Mouse (Mus musculus) kidney, embryonic 15.5 days (tissue): ENCODE measurements at regions not wholly inside any gene's neighbourhood (a gene's known extent, or its start where the extent isn't known, plus 50 kb on each side); places are given as distances from the start of the nearest gene placed in this dataset.
"Not testable (repeated sequence)": the region's sequence is repeated elsewhere in the genome, so short reads cannot be mapped to it uniquely, and the experiment has no call there.

Experiments
- ATAC-seq: fragments of 200-750 bp; cut with Nextera tagmentation; replicated peaks from 2 replicates; pipeline ENCODE4 v1.8.0; 2017; ENCODE audit warnings: moderate TSS enrichment; ENCODE audit not compliant: low FRiP score
- H3K27ac ChIP-seq: fragments of 300-500 bp; sonication (generic); 2 replicates; pipeline ENCODE4 v1.5.1; 2015; ENCODE audit warnings: mild to moderate bottlenecking, inconsistent platforms
- H3K27me3 ChIP-seq: fragments of 300-500 bp; sonication (generic); 2 replicates; pipeline ENCODE4 v1.6.1; 2015; ENCODE audit warnings: inconsistent platforms
- H3K36me3 ChIP-seq: fragments of 300-500 bp; sonication (generic); 2 replicates; pipeline ENCODE4 v1.6.1; 2015; ENCODE audit warnings: inconsistent platforms
- H3K4me1 ChIP-seq: fragments of 300-500 bp; sonication (generic); 2 replicates; pipeline ENCODE4 v1.6.1; 2015; ENCODE audit warnings: inconsistent platforms
- H3K4me2 ChIP-seq: fragments of 300-500 bp; sonication (generic); 2 replicates; pipeline ENCODE4 v1.6.1; 2015; ENCODE audit warnings: moderate library complexity, mild to moderate bottlenecking, inconsistent platforms
- H3K4me3 ChIP-seq: fragments of 300-500 bp; sonication (generic); replicated peaks from 2 replicates; pipeline ENCODE4 v1.5.1; 2015; ENCODE audit warnings: mild to moderate bottlenecking, inconsistent platforms
- H3K9ac ChIP-seq: fragments of 300-500 bp; sonication (generic); 2 replicates; pipeline ENCODE4 v1.6.1; 2015; ENCODE audit warnings: mild to moderate bottlenecking, inconsistent platforms
- H3K9me3 ChIP-seq: fragments of 300-500 bp; sonication (generic); replicated peaks from 2 replicates; pipeline ENCODE4 v1.6.1; 2016; ENCODE audit warnings: inconsistent platforms
- WGBS: fragments of 180-500 bp; shearing (Covaris S2); methylation state at CpG from one replicate; pipeline ENCODE4 v1.1.7; 2015; ENCODE audit warnings: mixed read lengths; 5-methylcytosine and 5-hydroxymethylcytosine counted together

GRCm38 (mm10) chr7:83450346-83450745 lies 134.4 kb upstream of the Tmc3 start:
- H3K9ac ChIP-seq, result no peak overlapping the region
- 65% methylated on average over 3 of the region's 3 CpGs for WGBS
- ATAC-seq, result no peak

GRCm38 (mm10) chr7:83452309-83452708 lies 132.4 kb upstream of the Tmc3 start:
- H3K27me3 ChIP-seq, result no peaks in the 10 kb centered on the region
- no peaks in the 10 kb centered on the region for H3K36me3 ChIP-seq
- no peak overlapping the region for H3K9ac ChIP-seq
- H3K4me2 ChIP-seq, result 0 out of 2 replicates have a peak overlapping the region, but pooled peaks have one; percentile 0
- peak; percentile 64; the same call in 1 of the 2 replicates for ATAC-seq
- H3K9me3 ChIP-seq, result no peaks in the 10 kb centered on the region
- whole genome bisulfite sequencing, result 8% methylated on average over 7 of the region's 7 CpGs
- H3K27ac ChIP-seq, result 0 out of 2 replicates have a peak overlapping the region, but pooled peaks have one; percentile 4
- peaks cover 15% of the 10 kb centered on the region for H3K4me1 ChIP-seq
- no peak overlapping the region for H3K4me3 ChIP-seq

More at GRCm38 (mm10) chr7:83450346-83450745, 134.4 kb upstream of the Tmc3 start:
- H3K27me3 ChIP-seq, result no peaks in the 10 kb centered on the region
- H3K36me3 ChIP-seq, result no peaks in the 10 kb centered on the region
- no peak overlapping the region for H3K27ac ChIP-seq
- no peak overlapping the region for H3K4me3 ChIP-seq
- no peaks in the 10 kb centered on the region for H3K9me3 ChIP-seq
- no peak overlapping the region for H3K4me2 ChIP-seq
- peaks cover 21% of the 10 kb centered on the region for H3K4me1 ChIP-seq

GRCm38 (mm10) chr7:83459520-83459919 lies 125.2 kb upstream of the Tmc3 start:
- Histone ChIP-seq H3K4me3 (no peak overlapping the region), H3K27ac (no peak overlapping the region), H3K4me2 (no peak overlapping the region), H3K27me3 (no peaks in the 10 kb centered on the region), H3K9ac (no peak overlapping the region), H3K4me1 (no peaks in the 10 kb centered on the region), H3K9me3 (no peaks in the 10 kb centered on the region), H3K36me3 (no peaks in the 10 kb centered on the region)
- ATAC-seq, result no peak
- 61% methylated on average over 3 of the region's 3 CpGs for WGBS

GRCm38 (mm10) chr7:83467006-83467405 lies 117.7 kb upstream of the Tmc3 start:
- WGBS, result 65% methylated on average over 8 of the region's 8 CpGs
- H3K9me3 ChIP-seq, result no peaks in the 10 kb centered on the region
- H3K4me1 ChIP-seq, result no peaks in the 10 kb centered on the region
- H3K9ac ChIP-seq, result no peak overlapping the region
- ATAC-seq, result no peak
- no peak overlapping the region for H3K27ac ChIP-seq
- no peak overlapping the region for H3K4me2 ChIP-seq
- H3K27me3 ChIP-seq, result no peaks in the 10 kb centered on the region
- no peak overlapping the region for H3K4me3 ChIP-seq
- H3K36me3 ChIP-seq, result no peaks in the 10 kb centered on the region

- ATAC-seq, H3K27ac ChIP-seq, H3K9me3 ChIP-seq, H3K36me3 ChIP-seq, H3K9ac ChIP-seq, H3K4me1 ChIP-seq, H3K4me2 ChIP-seq, H3K27me3 ChIP-seq, H3K4me3 ChIP-seq: not testable (repeated sequence)
- 92% methylated on average over 4 of the region's 4 CpGs for WGBS
These were observed 114.9 kb upstream of the Tmc3 start for GRCm38 (mm10) chr7:83469856-83470255.

GRCm38 (mm10) chr7:83471111-83471510 lies 113.6 kb upstream of the Tmc3 start:
- Histone ChIP-seq H3K27ac (no peak overlapping the region), H3K36me3 (no peaks in the 10 kb centered on the region), H3K9me3 (no peaks in the 10 kb centered on the region), H3K27me3 (no peaks in the 10 kb centered on the region), H3K9ac (no peak overlapping the region), H3K4me3 (no peak overlapping the region), H3K4me2 (no peak overlapping the region), H3K4me1 (no peaks in the 10 kb centered on the region)
- WGBS, result 80% methylated on average over 2 of the region's 2 CpGs
- ATAC-seq, result no peak

GRCm38 (mm10) chr7:83474471-83474870 lies 110.3 kb upstream of the Tmc3 start:
- H3K36me3 ChIP-seq, result no peaks in the 10 kb centered on the region
- no peak overlapping the region for H3K4me2 ChIP-seq
- peaks cover 7% of the 10 kb centered on the region; the same call in 1 of the 2 replicates for H3K4me1 ChIP-seq
- no peaks in the 10 kb centered on the region for H3K9me3 ChIP-seq
- 89% methylated on average over 2 of the region's 2 CpGs for WGBS
- ATAC-seq, result no peak
- H3K9ac ChIP-seq, result no peak overlapping the region
- no peak overlapping the region for H3K4me3 ChIP-seq
- no peaks in the 10 kb centered on the region for H3K27me3 ChIP-seq
- H3K27ac ChIP-seq, result no peak overlapping the region

GRCm38 (mm10) chr7:83474986-83475385 lies 109.7 kb upstream of the Tmc3 start:
- Histone ChIP-seq H3K4me2 (no peak overlapping the region), H3K9me3 (no peaks in the 10 kb centered on the region), H3K27ac (no peak overlapping the region), H3K4me1 (peaks cover 7% of the 10 kb centered on the region; the same call in 1 of the 2 replicates), H3K36me3 (no peaks in the 10 kb centered on the region), H3K4me3 (no peak overlapping the region), H3K9ac (no peak overlapping the region), H3K27me3 (no peaks in the 10 kb centered on the region)
- WGBS, result 51% methylated on average over 3 of the region's 3 CpGs
- no peak for ATAC-seq

GRCm38 (mm10) chr7:83475438-83476160 lies 109.1 kb upstream of the Tmc3 start:
- Histone ChIP-seq H3K4me1 (peaks cover 7% of the 10 kb centered on the region; the same call in 1 of the 2 replicates), H3K9me3 (no peaks in the 10 kb centered on the region), H3K36me3 (no peaks in the 10 kb centered on the region), H3K27me3 (no peaks in the 10 kb centered on the region), H3K9ac (no peak overlapping the region), H3K4me2 (no peak overlapping the region), H3K27ac (no peak overlapping the region), H3K4me3 (no peak overlapping the region)
- ATAC-seq, result no peak
- 62% methylated on average over 8 of the region's 8 CpGs for WGBS

GRCm38 (mm10) chr7:83476161-83476495 lies 108.6 kb upstream of the Tmc3 start:
- Histone ChIP-seq H3K4me3 (no peak overlapping the region), H3K27ac (no peak overlapping the region), H3K27me3 (no peaks in the 10 kb centered on the region), H3K4me1 (peaks cover 7% of the 10 kb centered on the region; the same call in 1 of the 2 replicates), H3K36me3 (no peaks in the 10 kb centered on the region), H3K9ac (no peak overlapping the region), H3K4me2 (no peak overlapping the region), H3K9me3 (no peaks in the 10 kb centered on the region)
- WGBS, result 56% methylated on average over 3 of the region's 3 CpGs
- ATAC-seq, result no peak

- Histone ChIP-seq H3K4me2 (no peak overlapping the region), H3K36me3 (no peaks in the 10 kb centered on the region), H3K4me3 (no peak overlapping the region), H3K9ac (no peak overlapping the region), H3K27me3 (no peaks in the 10 kb centered on the region), H3K4me1 (peaks cover 7% of the 10 kb centered on the region; the same call in 1 of the 2 replicates), H3K27ac (no peak overlapping the region), H3K9me3 (no peaks in the 10 kb centered on the region)
- whole genome bisulfite sequencing, result 83% methylated on average over 3 of the region's 3 CpGs
- ATAC-seq, result no peak
These were observed 107.9 kb upstream of the Tmc3 start for GRCm38 (mm10) chr7:83476861-83477260.

GRCm38 (mm10) chr7:83477661-83478121 lies 107.0 kb upstream of the Tmc3 start:
- no peak for ATAC-seq
- Histone ChIP-seq H3K9me3 (no peaks in the 10 kb centered on the region), H3K27me3 (no peaks in the 10 kb centered on the region), H3K9ac (no peak overlapping the region), H3K27ac (0 out of 2 replicates have a peak overlapping the region, but pooled peaks have one; percentile 22), H3K4me3 (no peak overlapping the region), H3K36me3 (no peaks in the 10 kb centered on the region), H3K4me2 (no peak overlapping the region), H3K4me1 (peaks cover 15% of the 10 kb centered on the region)
- WGBS, result 50% methylated on average over 7 of the region's 7 CpGs

- ATAC-seq, result no peak
- H3K36me3 ChIP-seq, result no peaks in the 10 kb centered on the region
- H3K4me3 ChIP-seq, result no peak overlapping the region
- no peaks in the 10 kb centered on the region for H3K27me3 ChIP-seq
- H3K27ac ChIP-seq, result no peak overlapping the region
- no peaks in the 10 kb centered on the region for H3K9me3 ChIP-seq
- peaks cover 26% of the 10 kb centered on the region for H3K4me1 ChIP-seq
- H3K9ac ChIP-seq, result no peak overlapping the region
- H3K4me2 ChIP-seq, result no peak overlapping the region
These were observed 103.1 kb upstream of the Tmc3 start for GRCm38 (mm10) chr7:83481655-83482054.
